Mouse (Mus musculus) cerebellum, adult 2 months (tissue): Measurements from ENCODE around the gene Slc38a8.

ENCODE experiments used
- CTCF ChIP-seq: fragments of 200-500 bp; IDR thresholded peaks from 2 replicates; pipeline ENCODE4 v1.5.1; 2011; ENCODE audit warnings: low read depth, mild to moderate bottlenecking, control low read depth, low read length, moderate library complexity, borderline replicate concordance; ENCODE audit not compliant: insufficient read depth
- POLR2A ChIP-seq: fragments of 200-500 bp; IDR thresholded peaks from 2 replicates; pipeline ENCODE4 v1.6.1; 2011; ENCODE audit warnings: low read length, control low read depth, borderline replicate concordance; ENCODE audit not compliant: insufficient read depth

GRCm38 (mm10) chr8:119468091-119468490, 33.4 kb downstream of the Slc38a8 start:
- TF ChIP-seq CTCF (no peak), POLR2A (no peak)
